Mouse (Mus musculus) left cerebral cortex, adult 2 months (tissue): ENCODE results near the gene Wnt2b. TPM values are rescaled to one million over a fixed set of nuclear protein-coding genes. Genes with fewer than 3 reads are reported as not detected.

Experiments
- DNase-seq, 2 experiments: peaks; one replicate each; pipeline ENCODE4 v3.0.0; 2021 to 2022; ENCODE audit warnings: low spot score in 2 of 2, mixed read lengths in 1 of 2; ENCODE audit errors: extremely low spot score in 1 of 2
- H3K27ac ChIP-seq: fragments of 200-600 bp; 2 replicates; pipeline ENCODE4 v1.8.1; 2022
- H3K4me3 ChIP-seq: fragments of 200-600 bp; 2 replicates; pipeline ENCODE4 v1.8.1; 2022
- CTCF ChIP-seq: fragments of 200-600 bp; IDR thresholded peaks from 2 replicates; pipeline ENCODE4 v1.8.1; 2022; ENCODE audit warnings: antibody characterized with exemption, mild to moderate bottlenecking, moderate library complexity
- intact Hi-C: fragments of 180-260 bp; cut with DNase I; formaldehyde crosslinking; loops from one replicate; pipeline ENCODE4 v1.15.1; 2025
- long read RNA-seq, 2 experiments: library from polyadenylated mRNA; stranded (forward); transcript quantifications; one replicate each; pipeline ENCODE4 v2.0.0; 2021; ENCODE audit warnings: borderline mapping rate in 2 of 2
- total RNA-seq, 2 experiments: library from RNA; stranded (reverse); gene quantifications; 2 replicates each; pipeline ENCODE4 v1.2.3; 2021

Wnt2b gene
- total RNA-seq: 1 to 10 TPM; 2.0 to 2.3 TPM
- long read RNA-seq, experiment 1, partial matches to known transcripts: 0 of 1 reads
- long read RNA-seq, experiment 1, other reads (novel, unspliced or antisense): 0 of 1 reads
- long read RNA-seq, experiment 2: 0 reads

- TF ChIP-seq CTCF: no peak
- H3K4me3 ChIP-seq: peak within 1 kb of the TSS; percentile 43
- no peak for DNase-seq
- H3K27ac ChIP-seq: no peak within 1 kb of the TSS
- intact Hi-C loops: loop anchor here (5.0 kb wide), 1 partner anchor 184 kb away; no protein-coding TSS in a partner anchor
These were observed at the start of gene Wnt2b for GRCm38 (mm10) chr3:104961066-104962059. TSS of gene Wnt2b (minus strand) at chr3:104961921.

DNA sequence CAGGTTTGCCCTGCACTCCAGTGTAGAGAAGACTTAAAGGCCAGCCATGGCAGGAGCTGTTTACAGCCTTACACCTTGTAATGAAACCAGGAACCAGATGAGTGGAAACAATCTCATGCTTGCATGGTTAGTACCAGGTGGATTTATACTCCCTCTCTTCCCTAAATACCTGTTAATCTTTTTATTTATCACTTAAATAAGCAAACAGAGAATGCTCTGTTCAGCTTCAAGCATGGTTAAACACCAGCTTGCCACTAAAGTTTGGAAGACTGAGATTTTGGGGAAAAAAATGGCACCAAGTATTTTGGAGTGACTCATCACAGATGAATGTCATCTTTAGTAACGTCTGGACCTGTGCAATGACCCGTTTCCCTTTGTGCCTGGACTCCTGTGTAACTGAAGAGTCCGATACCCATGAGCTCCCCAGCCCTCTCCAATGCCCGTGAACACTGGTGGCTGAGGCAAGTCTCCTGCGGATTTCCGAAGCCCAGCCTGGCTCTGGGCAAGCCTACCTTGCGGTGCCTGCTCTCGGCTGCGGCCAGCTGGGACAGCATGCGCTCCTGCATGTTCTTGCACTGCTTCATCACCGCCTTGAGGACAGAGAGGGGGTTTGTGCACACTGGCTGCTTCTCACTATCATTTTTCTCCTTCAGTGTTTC, 49.1 kb upstream of the Wnt2b start:
- DNase-seq: no peak
- no peak overlapping the region for H3K27ac ChIP-seq
- intact Hi-C loops: no loop called here
- no peak for TF ChIP-seq CTCF
- H3K4me3 ChIP-seq: no peak overlapping the region

- no peak for TF ChIP-seq CTCF
- H3K4me3 ChIP-seq: no peak overlapping the region
- intact Hi-C loops: no loop called here
- H3K27ac ChIP-seq: no peak overlapping the region
- DNase-seq: no peak
These were observed 46.3 kb upstream of the Wnt2b start for GRCm38 (mm10) chr3:105008070-105008469.

DNA sequence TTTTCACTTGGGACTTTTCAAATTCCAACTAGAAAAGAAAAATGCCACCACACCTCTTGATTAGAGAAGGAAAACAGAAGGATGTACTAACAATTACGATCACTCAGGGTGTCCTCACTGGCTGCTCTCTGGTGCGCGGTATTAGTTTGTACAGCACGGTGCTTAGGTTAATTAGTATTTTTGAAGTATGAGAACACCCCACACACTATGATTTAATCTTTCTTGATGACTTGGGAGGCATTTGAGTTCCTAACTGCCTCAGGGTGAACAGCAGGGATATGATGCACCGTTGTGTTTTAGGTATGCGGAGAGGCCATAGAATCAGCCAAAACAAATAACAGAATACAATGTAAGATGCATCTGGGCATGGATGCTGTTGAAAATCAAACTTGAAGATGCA, 44.4 kb upstream of the Wnt2b start:
- DNase-seq: no peak
- intact Hi-C loops: no loop called here
- Histone ChIP-seq H3K4me3 (no peak overlapping the region), H3K27ac (no peak overlapping the region; the same call in 1 of the 2 replicates)
- TF ChIP-seq CTCF: no peak

GRCm38 (mm10) chr3:105005561-105006065, 43.9 kb upstream of the Wnt2b start:
- TF ChIP-seq CTCF: no peak
- Histone ChIP-seq H3K27ac (peak overlapping the region; percentile 51; the same call in 1 of the 2 replicates), H3K4me3 (no peak overlapping the region)
- intact Hi-C loops: no loop called here
- DNase-seq: no peak

GRCm38 (mm10) chr3:105005011-105005410, 43.3 kb upstream of the Wnt2b start:
- Histone ChIP-seq H3K4me3 (no peak overlapping the region), H3K27ac (peak overlapping the region; percentile 51)
- TF ChIP-seq CTCF: no peak
- no peak for DNase-seq
- intact Hi-C loops: no loop called here

GRCm38 (mm10) chr3:105003960-105004463, 42.3 kb upstream of the Wnt2b start:
- TF ChIP-seq CTCF: no peak
- Histone ChIP-seq H3K27ac (peak overlapping the region; percentile 51), H3K4me3 (no peak overlapping the region)
- DNase-seq: peak; percentile 52 to 58
- intact Hi-C loops: no loop called here

GRCm38 (mm10) chr3:105001374-105001773, 39.7 kb upstream of the Wnt2b start:
- intact Hi-C loops: no loop called here
- Histone ChIP-seq H3K4me3 (no peak overlapping the region), H3K27ac (no peak overlapping the region)
- no peak for TF ChIP-seq CTCF
- DNase-seq: no peak

- no peak for TF ChIP-seq CTCF
- intact Hi-C loops: no loop called here
- no peak for DNase-seq
- Histone ChIP-seq H3K4me3 (no peak overlapping the region), H3K27ac (no peak overlapping the region)
These were observed 38.8 kb upstream of the Wnt2b start for GRCm38 (mm10) chr3:105000561-105000960.

GRCm38 (mm10) chr3:104997563-104997962, 35.8 kb upstream of the Wnt2b start:
- no peak for DNase-seq
- H3K4me3 ChIP-seq: no peak overlapping the region
- intact Hi-C loops: no loop called here
- no peak overlapping the region for H3K27ac ChIP-seq
- no peak for TF ChIP-seq CTCF

GRCm38 (mm10) chr3:104995707-104996106, 34.0 kb upstream of the Wnt2b start:
- no peak for TF ChIP-seq CTCF
- no peak for DNase-seq
- Histone ChIP-seq H3K4me3 (no peak overlapping the region), H3K27ac (no peak overlapping the region)
- intact Hi-C loops: no loop called here
